Mouse (Mus musculus): ENCODE data around the gene Rab21. TPM values are rescaled to one million over a fixed set of nuclear protein-coding genes. Genes with fewer than 3 reads are reported as not detected.

Gene Rab21
- polyA plus RNA-seq, 1 experiment from 2014 or later = 19.8 TPM

DNA sequence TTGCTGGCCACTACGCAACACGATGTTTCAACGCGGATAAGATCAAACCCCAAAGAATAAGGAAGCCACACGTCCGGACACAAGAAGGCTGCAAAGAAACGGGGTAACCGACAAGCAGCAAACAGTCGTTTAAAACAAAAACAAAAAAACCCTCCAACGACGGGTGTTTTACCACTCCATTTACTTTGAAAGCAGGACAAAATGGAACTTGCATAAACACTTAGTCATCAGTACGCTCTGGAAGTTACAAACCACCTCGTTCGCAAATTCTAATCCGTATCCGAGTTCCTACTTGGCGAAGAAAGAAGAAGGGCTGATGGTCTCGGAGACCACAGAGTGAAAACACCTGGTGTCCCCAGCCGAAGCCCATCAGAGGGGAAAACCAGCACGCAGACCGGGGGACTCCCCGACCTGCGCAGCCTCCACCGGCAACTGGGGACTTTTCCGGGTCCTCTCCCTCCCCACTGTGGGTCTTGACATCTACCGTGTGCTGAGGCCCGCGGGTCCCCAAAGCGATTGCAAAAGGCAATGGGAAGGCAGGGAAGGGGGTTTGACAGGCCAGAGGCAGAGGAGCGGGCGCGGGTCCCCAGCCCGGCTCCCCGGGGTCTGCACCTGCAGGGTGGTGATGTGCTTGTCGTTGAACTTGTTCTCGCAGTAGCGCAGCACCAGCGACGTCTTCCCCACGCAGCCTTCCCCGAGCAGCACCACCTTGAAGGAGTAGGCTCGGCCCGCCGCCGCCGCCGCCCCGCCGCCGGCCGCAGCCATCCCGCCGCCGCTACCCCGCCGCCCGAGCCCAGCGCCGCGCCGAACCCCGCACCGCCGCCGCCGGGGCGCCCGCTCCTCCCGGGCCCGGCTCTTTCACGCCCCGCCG, 577 bp downstream of the Rab21 start:
- Histone ChIP-seq H3K9ac (ENCODE audit: low read length) (peak overlapping the region; percentile 87), H3K4me1 (ENCODE audit: control insufficient read depth, insufficient read depth, low read length) (peaks cover 12% of the 10 kb centered on the region), H3K27me3 (ENCODE audit: control insufficient read depth, insufficient read depth, low read length) (no peaks in the 10 kb centered on the region), H3K9me3 (ENCODE audit: control insufficient read depth, low read length) (no peaks in the 10 kb centered on the region), H3K4me3 (ENCODE audit: low read depth, low read length) (peak overlapping the region; percentile 95), H3K4me2 (ENCODE audit: low read depth) (peak overlapping the region; percentile 62), H3K36me3 (ENCODE audit: control insufficient read depth, insufficient read depth, low read length) (no peaks in the 10 kb centered on the region), H3K27ac (ENCODE audit: low read depth, low read length) (peak overlapping the region; percentile 92)
- DNase-seq (ENCODE audit: low spot score) = peak; percentile 43
- ATAC-seq (ENCODE audit: insufficient read depth, low FRiP score, low TSS enrichment) = peak; percentile 56
- 1% methylated on average over 52 of the region's 73 CpGs for WGBS

- Histone ChIP-seq H3K4me1 (ENCODE audit: control insufficient read depth, insufficient read depth, low read length) (peaks cover 12% of the 10 kb centered on the region), H3K27me3 (ENCODE audit: control insufficient read depth, insufficient read depth, low read length) (no peaks in the 10 kb centered on the region), H3K9ac (ENCODE audit: low read length) (peak overlapping the region; percentile 87), H3K27ac (ENCODE audit: low read depth, low read length) (no peak overlapping the region), H3K36me3 (ENCODE audit: control insufficient read depth, insufficient read depth, low read length) (no peaks in the 10 kb centered on the region), H3K4me3 (ENCODE audit: low read depth, low read length) (peak overlapping the region; percentile 95), H3K9me3 (ENCODE audit: control insufficient read depth, low read length) (no peaks in the 10 kb centered on the region), H3K4me2 (ENCODE audit: low read depth) (peak overlapping the region; percentile 62)
- WGBS = 31% methylated on average over 6 of the region's 6 CpGs
- DNase-seq (ENCODE audit: low spot score) (peak; percentile 15), ATAC-seq (ENCODE audit: insufficient read depth, low FRiP score, low TSS enrichment) (no peak)
These were observed 1.2 kb downstream of the Rab21 start for GRCm38 (mm10) chr10:115314287-115314581.

DNA sequence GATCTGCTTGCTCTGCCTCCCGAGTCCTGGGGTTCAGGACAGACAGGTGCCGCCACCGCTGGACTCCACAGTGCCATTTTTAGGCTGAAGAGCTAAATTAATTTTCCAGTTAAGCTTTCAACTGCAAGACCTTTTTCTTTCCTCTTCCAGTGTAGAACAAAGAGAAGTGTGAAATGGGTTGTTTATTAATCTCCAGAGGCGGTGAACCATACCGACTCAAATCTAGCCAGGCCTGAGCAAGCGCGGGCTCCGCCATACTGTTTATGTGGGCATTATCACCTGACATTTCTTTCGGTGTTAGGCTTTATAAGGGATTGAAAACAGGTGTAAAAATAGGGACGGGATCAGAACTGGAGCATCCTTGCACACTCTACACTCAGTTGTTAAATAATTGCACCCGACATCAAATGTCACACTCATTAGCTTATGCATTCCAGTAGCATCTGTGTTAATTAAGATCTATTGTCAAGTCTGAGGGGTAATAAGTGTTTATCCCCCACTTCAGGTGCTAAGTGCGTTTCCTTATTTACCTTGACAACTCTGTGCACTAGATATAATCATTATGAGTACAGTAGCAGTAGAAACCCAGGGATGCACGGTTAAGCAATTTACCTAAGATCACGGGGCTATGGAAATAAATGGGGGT, 1.6 kb downstream of the Rab21 start:
- no peak for DNase-seq (ENCODE audit: low spot score)
- WGBS = 79% methylated on average over 14 of the region's 14 CpGs
- no peaks in the 10 kb centered on the region for H3K36me3 ChIP-seq (ENCODE audit: control insufficient read depth, insufficient read depth, low read length)
- H3K9ac ChIP-seq (ENCODE audit: low read length) = no peak overlapping the region
- ATAC-seq (ENCODE audit: insufficient read depth, low FRiP score, low TSS enrichment) = no peak
- no peaks in the 10 kb centered on the region for H3K27me3 ChIP-seq (ENCODE audit: control insufficient read depth, insufficient read depth, low read length)
- H3K27ac ChIP-seq (ENCODE audit: low read depth, low read length) = no peak overlapping the region
- peak overlapping the region; percentile 62 for H3K4me2 ChIP-seq (ENCODE audit: low read depth)
- peaks cover 12% of the 10 kb centered on the region for H3K4me1 ChIP-seq (ENCODE audit: control insufficient read depth, insufficient read depth, low read length)
- no peaks in the 10 kb centered on the region for H3K9me3 ChIP-seq (ENCODE audit: control insufficient read depth, low read length)
- H3K4me3 ChIP-seq (ENCODE audit: low read depth, low read length) = peak overlapping the region; percentile 95

DNA sequence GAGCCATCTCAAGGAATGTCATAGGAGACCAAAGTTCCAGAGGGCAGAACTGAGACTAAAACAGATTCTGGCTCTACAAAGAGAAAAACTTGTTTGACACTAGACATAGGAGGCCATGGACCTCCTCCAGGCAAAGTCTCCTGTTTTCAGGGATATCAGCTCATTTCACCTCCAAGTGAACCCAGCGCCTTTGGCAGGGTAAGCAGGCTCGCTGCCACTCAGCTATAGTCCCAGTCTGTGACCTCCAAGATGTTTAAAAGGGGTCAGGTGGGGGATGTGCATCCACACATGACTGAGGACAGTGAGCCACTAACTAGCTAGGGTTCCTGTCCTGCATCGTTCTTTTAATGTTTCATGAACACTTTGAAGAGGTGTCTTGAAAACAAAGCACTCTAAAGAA, 2.7 kb downstream of the Rab21 start:
- peaks cover 12% of the 10 kb centered on the region for H3K4me1 ChIP-seq (ENCODE audit: control insufficient read depth, insufficient read depth, low read length)
- no peak overlapping the region for H3K4me2 ChIP-seq (ENCODE audit: low read depth)
- no peak overlapping the region for H3K4me3 ChIP-seq (ENCODE audit: low read depth, low read length)
- H3K9ac ChIP-seq (ENCODE audit: low read length) = no peak overlapping the region
- H3K9me3 ChIP-seq (ENCODE audit: control insufficient read depth, low read length) = no peaks in the 10 kb centered on the region
- WGBS = 66% methylated on average over 3 of the region's 3 CpGs
- ATAC-seq (ENCODE audit: insufficient read depth, low FRiP score, low TSS enrichment) (no peak), DNase-seq (ENCODE audit: low spot score) (peak; percentile 21)
- no peak overlapping the region for H3K27ac ChIP-seq (ENCODE audit: low read depth, low read length)
- no peaks in the 10 kb centered on the region for H3K36me3 ChIP-seq (ENCODE audit: control insufficient read depth, insufficient read depth, low read length)
- no peaks in the 10 kb centered on the region for H3K27me3 ChIP-seq (ENCODE audit: control insufficient read depth, insufficient read depth, low read length)

DNA sequence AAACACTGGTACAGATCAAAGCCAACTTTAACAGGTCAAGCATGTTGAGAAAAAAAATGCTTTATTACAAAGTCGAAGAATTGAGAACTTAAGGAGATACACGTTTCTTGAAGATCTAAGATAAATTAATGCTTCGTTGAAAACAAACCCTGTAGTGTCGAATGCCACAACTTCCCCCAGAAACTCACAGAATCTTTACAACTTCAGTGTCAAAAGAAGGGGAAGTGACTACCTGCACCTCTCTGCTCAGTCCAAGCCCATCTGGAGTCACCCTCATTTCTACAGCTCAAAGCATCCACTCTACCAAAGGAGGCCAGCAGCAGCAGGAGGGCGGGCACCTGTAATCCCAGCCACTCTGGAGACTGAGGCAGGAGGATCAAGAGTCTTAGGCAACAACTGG, 3.2 kb downstream of the Rab21 start:
- H3K4me3 ChIP-seq (ENCODE audit: low read depth, low read length) = no peak overlapping the region
- no peaks in the 10 kb centered on the region for H3K36me3 ChIP-seq (ENCODE audit: control insufficient read depth, insufficient read depth, low read length)
- WGBS = 87% methylated on average over 5 of the region's 5 CpGs
- H3K4me1 ChIP-seq (ENCODE audit: control insufficient read depth, insufficient read depth, low read length) = peaks cover 12% of the 10 kb centered on the region
- H3K9ac ChIP-seq (ENCODE audit: low read length) = no peak overlapping the region
- ATAC-seq (ENCODE audit: insufficient read depth, low FRiP score, low TSS enrichment) = no peak
- no peak for DNase-seq (ENCODE audit: low spot score)
- H3K27me3 ChIP-seq (ENCODE audit: control insufficient read depth, insufficient read depth, low read length) = no peaks in the 10 kb centered on the region
- no peak overlapping the region for H3K4me2 ChIP-seq (ENCODE audit: low read depth)
- H3K27ac ChIP-seq (ENCODE audit: low read depth, low read length) = no peak overlapping the region
- no peaks in the 10 kb centered on the region for H3K9me3 ChIP-seq (ENCODE audit: control insufficient read depth, low read length)

DNA sequence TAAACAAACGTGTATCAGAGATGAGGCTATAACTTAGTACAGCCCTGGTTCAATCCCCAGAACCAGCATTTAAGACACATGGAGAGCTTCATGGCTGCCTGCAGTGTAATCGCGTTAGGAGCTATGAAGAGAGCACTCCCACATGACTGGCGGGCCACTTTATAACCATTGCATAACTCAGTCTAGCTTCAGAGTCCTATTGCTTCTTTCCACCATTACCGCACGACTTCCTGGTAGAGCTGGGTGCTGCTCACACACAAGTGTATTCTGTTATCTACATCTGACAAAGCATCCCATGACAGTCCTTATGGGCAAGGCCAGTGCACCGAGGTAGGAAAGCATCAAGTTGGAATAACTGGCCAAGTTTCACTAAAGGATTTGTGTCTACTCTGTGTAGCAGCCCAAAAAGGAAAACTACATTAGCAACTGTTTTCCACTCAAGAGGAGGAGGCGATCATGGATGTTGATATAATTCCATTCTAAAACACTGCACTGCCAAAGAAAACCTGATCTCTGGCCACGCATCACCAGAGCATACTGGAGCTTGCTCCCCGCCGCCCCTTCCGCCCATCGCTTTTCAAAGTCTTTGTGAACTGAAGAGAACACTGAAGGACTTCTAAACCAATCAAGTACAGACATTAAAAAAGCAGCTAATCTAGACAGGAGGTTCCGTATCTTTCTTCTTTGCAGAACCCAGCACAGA, 4.0 kb downstream of the Rab21 start:
- H3K4me2 ChIP-seq (ENCODE audit: low read depth) = no peak overlapping the region
- no peaks in the 10 kb centered on the region for H3K36me3 ChIP-seq (ENCODE audit: control insufficient read depth, insufficient read depth, low read length)
- ATAC-seq (ENCODE audit: insufficient read depth, low FRiP score, low TSS enrichment) = no peak
- DNase-seq (ENCODE audit: low spot score) = no peak
- H3K27me3 ChIP-seq (ENCODE audit: control insufficient read depth, insufficient read depth, low read length) = no peaks in the 10 kb centered on the region
- 91% methylated on average over 14 of the region's 14 CpGs for WGBS
- no peak overlapping the region for H3K27ac ChIP-seq (ENCODE audit: low read depth, low read length)
- no peaks in the 10 kb centered on the region for H3K9me3 ChIP-seq (ENCODE audit: control insufficient read depth, low read length)
- no peak overlapping the region for H3K4me3 ChIP-seq (ENCODE audit: low read depth, low read length)
- no peak overlapping the region for H3K9ac ChIP-seq (ENCODE audit: low read length)
- peaks cover 12% of the 10 kb centered on the region for H3K4me1 ChIP-seq (ENCODE audit: control insufficient read depth, insufficient read depth, low read length)

DNA sequence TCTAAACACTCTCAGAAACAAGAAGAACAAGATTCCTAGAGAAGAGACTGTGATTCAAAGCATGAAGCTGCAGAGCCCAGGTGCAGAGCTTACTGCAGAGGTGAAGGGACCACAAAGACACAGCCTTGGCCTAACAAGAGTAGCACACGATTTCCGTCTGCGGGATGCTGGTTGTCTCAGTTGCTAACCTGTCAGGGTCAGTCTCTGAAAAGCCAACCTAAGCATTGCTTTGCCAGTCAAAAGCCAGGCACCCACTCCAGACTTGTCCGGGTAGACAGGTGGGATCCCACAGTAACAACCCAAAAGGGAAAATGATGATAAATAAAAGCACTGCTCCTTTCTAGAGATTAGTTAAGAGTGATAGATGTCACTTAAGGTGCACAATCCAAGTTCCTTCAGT, 6.2 kb downstream of the Rab21 start:
- Histone ChIP-seq H3K27ac (ENCODE audit: low read depth, low read length) (no peak overlapping the region), H3K27me3 (ENCODE audit: control insufficient read depth, insufficient read depth, low read length) (no peaks in the 10 kb centered on the region), H3K9ac (ENCODE audit: low read length) (no peak overlapping the region), H3K36me3 (ENCODE audit: control insufficient read depth, insufficient read depth, low read length) (no peaks in the 10 kb centered on the region), H3K4me3 (ENCODE audit: low read depth, low read length) (no peak overlapping the region), H3K4me1 (ENCODE audit: control insufficient read depth, insufficient read depth, low read length) (peaks cover 11% of the 10 kb centered on the region), H3K9me3 (ENCODE audit: control insufficient read depth, low read length) (no peaks in the 10 kb centered on the region), H3K4me2 (ENCODE audit: low read depth) (no peak overlapping the region)
- DNase-seq (ENCODE audit: low spot score) (no peak), ATAC-seq (ENCODE audit: insufficient read depth, low FRiP score, low TSS enrichment) (no peak)
- 91% methylated on average over 4 of the region's 4 CpGs for WGBS

GRCm38 (mm10) chr10:115307331-115307875, 8.0 kb downstream of the Rab21 start:
- DNase-seq (ENCODE audit: low spot score) = no peak
- no peak overlapping the region for H3K4me2 ChIP-seq (ENCODE audit: low read depth)
- H3K9me3 ChIP-seq (ENCODE audit: control insufficient read depth, low read length) = no peaks in the 10 kb centered on the region
- WGBS = 89% methylated on average over 7 of the region's 7 CpGs
- H3K36me3 ChIP-seq (ENCODE audit: control insufficient read depth, insufficient read depth, low read length) = no peaks in the 10 kb centered on the region
- H3K4me3 ChIP-seq (ENCODE audit: low read depth, low read length) = no peak overlapping the region
- H3K9ac ChIP-seq (ENCODE audit: low read length) = no peak overlapping the region
- ATAC-seq (ENCODE audit: insufficient read depth, low FRiP score, low TSS enrichment) = no peak
- no peaks in the 10 kb centered on the region for H3K27me3 ChIP-seq (ENCODE audit: control insufficient read depth, insufficient read depth, low read length)
- H3K4me1 ChIP-seq (ENCODE audit: control insufficient read depth, insufficient read depth, low read length) = no peaks in the 10 kb centered on the region; the same call in 1 of the 2 replicates
- no peak overlapping the region for H3K27ac ChIP-seq (ENCODE audit: low read depth, low read length)
